Mouse (Mus musculus) hindbrain, embryonic 11.5 days (tissue): Measurements from ENCODE around the gene Kpna2. TPM values are rescaled to one million over a fixed set of nuclear protein-coding genes. Genes with fewer than 3 reads are reported as not detected.
A peak's percentile ranks its signal among the peaks of the same experiment; 100 is the strongest.
"Not testable (repeated sequence)": the region's sequence is repeated elsewhere in the genome, so short reads cannot be mapped to it uniquely, and the experiment has no call there.

Experiments
- ATAC-seq: fragments of 200-750 bp; cut with Nextera tagmentation; 2 replicates; pipeline ENCODE4 v1.8.0; 2017; ENCODE audit warnings: mild to moderate bottlenecking, moderate TSS enrichment, moderate library complexity; ENCODE audit not compliant: low FRiP score
- DNase-seq: peaks from one replicate; pipeline ENCODE4 v3.0.0-alpha.2; 2015; ENCODE audit warnings: low spot score
- H3K27ac ChIP-seq: fragments of 300-500 bp; sonication (generic); 2 replicates; pipeline ENCODE4 v1.5.1; 2014; ENCODE audit warnings: mild to moderate bottlenecking, low read depth, low read length
- H3K27me3 ChIP-seq: fragments of 300-500 bp; sonication (generic); 2 replicates; pipeline ENCODE4 v1.6.1; 2014; ENCODE audit warnings: mild to moderate bottlenecking, low read length, moderate library complexity, mixed read lengths; ENCODE audit not compliant: control insufficient read depth, insufficient read depth
- H3K36me3 ChIP-seq: fragments of 300-500 bp; sonication (generic); 2 replicates; pipeline ENCODE4 v1.6.1; 2014; ENCODE audit warnings: mild to moderate bottlenecking, low read length, moderate library complexity, mixed read lengths; ENCODE audit not compliant: control insufficient read depth, insufficient read depth
- H3K4me1 ChIP-seq: fragments of 300-500 bp; sonication (generic); replicated peaks from 2 replicates; pipeline ENCODE4 v1.6.1; 2014; ENCODE audit warnings: low read length, mixed read lengths; ENCODE audit not compliant: control insufficient read depth, insufficient read depth
- H3K4me2 ChIP-seq: fragments of 300-500 bp; sonication (generic); replicated peaks from 2 replicates; pipeline ENCODE4 v1.6.1; 2014; ENCODE audit warnings: mild to moderate bottlenecking, low read depth, low read length
- H3K4me3 ChIP-seq: fragments of 300-500 bp; sonication (generic); 2 replicates; pipeline ENCODE4 v1.5.1; 2014; ENCODE audit warnings: low read depth, low read length
- H3K9ac ChIP-seq: fragments of 300-500 bp; sonication (generic); 2 replicates; pipeline ENCODE4 v1.6.1; 2014; ENCODE audit warnings: low read depth, low read length
- H3K9me3 ChIP-seq: fragments of 300-500 bp; sonication (generic); 2 replicates; pipeline ENCODE4 v1.6.1; 2016; ENCODE audit warnings: low read length; ENCODE audit not compliant: control insufficient read depth
- WGBS: fragments of 180-500 bp; shearing (Covaris S2); extraction: QIAGEN DNeasy Blood & Tissue Kit; methylation state at CpG from one replicate; pipeline ENCODE4 v1.1.7; 2014; 5-methylcytosine and 5-hydroxymethylcytosine counted together
- polyA plus RNA-seq: library from polyadenylated mRNA; unstranded; fragments of >200 nt; fragmentation: Nextera tagmentation; extraction: Ambion mirVana; gene quantifications from 2 replicates; pipeline ENCODE4 v1.2.1, GENCODE M21; 2014

Kpna2 gene
- polyA plus RNA-seq, 1 experiment from 2014 or later, result 581 TPM

DNA sequence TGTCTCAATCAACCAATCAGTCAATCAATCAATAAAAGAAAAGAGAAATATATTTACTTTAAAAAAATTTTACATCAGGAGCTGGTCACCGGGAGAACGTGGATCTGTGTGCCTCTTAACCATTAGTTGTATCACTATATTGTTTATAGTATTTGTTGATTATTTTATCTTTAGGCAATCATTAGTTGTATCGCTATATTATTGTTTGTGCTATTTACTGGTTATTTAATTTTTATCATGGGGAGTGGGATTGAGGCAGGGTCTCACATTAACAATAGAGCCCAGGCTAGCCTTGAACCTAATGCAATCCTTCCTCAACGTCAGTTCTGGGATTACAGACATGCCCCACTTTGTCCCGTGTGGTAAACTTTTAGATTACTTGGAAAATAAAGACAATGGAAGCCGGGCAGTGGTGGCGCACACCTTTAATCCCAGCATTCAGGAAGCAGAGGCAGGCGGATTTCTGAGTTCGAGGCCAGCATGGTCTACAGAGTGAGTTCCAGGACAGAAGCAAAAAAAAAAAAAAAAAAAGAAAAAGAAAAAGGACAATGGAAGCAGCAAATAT is 690 bp upstream of the Kpna2 start:
- Histone ChIP-seq H3K9me3 (no peaks in the 10 kb centered on the region), H3K27me3 (no peaks in the 10 kb centered on the region), H3K9ac (peak overlapping the region; percentile 58; the same call in 1 of the 2 replicates), H3K4me3 (peak overlapping the region; percentile 28), H3K36me3 (peaks cover 3% of the 10 kb centered on the region; the same call in 1 of the 2 replicates), H3K27ac (0 out of 2 replicates have a peak overlapping the region, but pooled peaks have one; percentile 62), H3K4me2 (peak overlapping the region; percentile 45; the same call in 1 of the 2 replicates), H3K4me1 (no peaks in the 10 kb centered on the region; the same call in 1 of the 2 replicates)
- no peak for ATAC-seq
- 86% methylated on average over 9 of the region's 9 CpGs for WGBS
- DNase-seq, result no peak

DNA sequence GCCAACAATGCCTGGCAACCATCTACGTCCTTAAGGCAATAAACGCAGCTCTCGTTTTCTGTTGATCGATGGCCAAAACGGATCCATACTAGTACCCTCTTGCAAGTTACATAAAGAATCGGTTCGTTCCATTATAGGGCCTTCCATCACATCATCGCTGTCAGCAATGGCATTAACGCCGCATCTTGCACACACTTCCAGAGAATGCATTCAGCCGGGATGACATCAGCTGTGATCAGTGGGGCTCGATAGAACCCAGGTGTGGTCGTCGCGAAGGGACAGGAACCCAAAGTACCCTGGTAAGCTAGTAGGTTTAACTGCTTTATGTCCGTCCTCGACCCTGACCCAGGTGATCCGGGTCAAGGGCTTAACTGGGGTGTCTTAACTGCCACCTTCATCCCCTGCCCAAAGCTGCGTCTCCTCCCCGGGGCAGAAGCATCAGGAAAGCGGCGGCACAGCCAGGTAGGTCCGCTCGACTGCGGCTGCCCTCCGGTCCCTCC is 640 bp downstream of the Kpna2 start:
- H3K4me2 ChIP-seq, result peak overlapping the region; percentile 49
- peaks cover 3% of the 10 kb centered on the region; the same call in 1 of the 2 replicates for H3K36me3 ChIP-seq
- ATAC-seq (peak; percentile 48), DNase-seq (peak; percentile 62)
- H3K4me1 ChIP-seq, result no peaks in the 10 kb centered on the region; the same call in none of the 2 replicates
- no peaks in the 10 kb centered on the region for H3K27me3 ChIP-seq
- H3K4me3 ChIP-seq, result peak overlapping the region; percentile 98
- H3K9ac ChIP-seq, result peak overlapping the region; percentile 95
- H3K9me3 ChIP-seq, result no peaks in the 10 kb centered on the region
- H3K27ac ChIP-seq, result peak overlapping the region; percentile 86
- WGBS, result under 1% methylated on average over 25 of the region's 26 CpGs

DNA sequence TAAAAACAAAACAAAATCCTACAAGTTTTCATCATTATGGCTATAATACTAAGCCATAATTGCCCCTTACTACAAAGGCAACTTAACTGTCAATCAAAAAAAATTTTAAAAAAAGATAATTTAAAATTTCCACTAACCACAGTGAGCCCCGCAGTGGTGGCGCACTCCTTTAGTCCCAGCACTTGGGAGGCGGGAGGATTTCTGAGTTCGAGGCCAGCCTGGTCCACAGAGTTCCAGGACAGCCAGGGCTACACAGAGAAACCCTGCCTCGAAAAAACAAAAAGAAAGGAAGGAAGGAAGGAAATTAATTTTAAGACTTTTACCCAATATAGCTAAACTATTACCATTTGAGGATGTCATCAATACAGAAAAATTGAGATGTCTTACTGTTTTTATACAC is 1.4 kb downstream of the Kpna2 start:
- Histone ChIP-seq H3K27ac (0 out of 2 replicates have a peak overlapping the region, but pooled peaks have one; percentile 86), H3K9me3 (no peaks in the 10 kb centered on the region), H3K36me3 (peaks cover 6% of the 10 kb centered on the region; the same call in 1 of the 2 replicates), H3K9ac (peak overlapping the region; percentile 95), H3K4me1 (no peaks in the 10 kb centered on the region; the same call in none of the 2 replicates), H3K4me3 (peak overlapping the region; percentile 98), H3K4me2 (peak overlapping the region; percentile 49), H3K27me3 (no peaks in the 10 kb centered on the region)
- ATAC-seq (no peak), DNase-seq (no peak)
- 16% methylated on average over 5 of the region's 5 CpGs for WGBS

GRCm38 (mm10) chr11:106996492-106996891 is 2.8 kb downstream of the Kpna2 start:
- not testable (repeated sequence) for ATAC-seq, DNase-seq, H3K27ac ChIP-seq, H3K4me2 ChIP-seq, H3K27me3 ChIP-seq, H3K4me3 ChIP-seq, H3K4me1 ChIP-seq, H3K9ac ChIP-seq, H3K36me3 ChIP-seq, H3K9me3 ChIP-seq
- WGBS, result 98% methylated on average over 7 of the region's 7 CpGs

DNA sequence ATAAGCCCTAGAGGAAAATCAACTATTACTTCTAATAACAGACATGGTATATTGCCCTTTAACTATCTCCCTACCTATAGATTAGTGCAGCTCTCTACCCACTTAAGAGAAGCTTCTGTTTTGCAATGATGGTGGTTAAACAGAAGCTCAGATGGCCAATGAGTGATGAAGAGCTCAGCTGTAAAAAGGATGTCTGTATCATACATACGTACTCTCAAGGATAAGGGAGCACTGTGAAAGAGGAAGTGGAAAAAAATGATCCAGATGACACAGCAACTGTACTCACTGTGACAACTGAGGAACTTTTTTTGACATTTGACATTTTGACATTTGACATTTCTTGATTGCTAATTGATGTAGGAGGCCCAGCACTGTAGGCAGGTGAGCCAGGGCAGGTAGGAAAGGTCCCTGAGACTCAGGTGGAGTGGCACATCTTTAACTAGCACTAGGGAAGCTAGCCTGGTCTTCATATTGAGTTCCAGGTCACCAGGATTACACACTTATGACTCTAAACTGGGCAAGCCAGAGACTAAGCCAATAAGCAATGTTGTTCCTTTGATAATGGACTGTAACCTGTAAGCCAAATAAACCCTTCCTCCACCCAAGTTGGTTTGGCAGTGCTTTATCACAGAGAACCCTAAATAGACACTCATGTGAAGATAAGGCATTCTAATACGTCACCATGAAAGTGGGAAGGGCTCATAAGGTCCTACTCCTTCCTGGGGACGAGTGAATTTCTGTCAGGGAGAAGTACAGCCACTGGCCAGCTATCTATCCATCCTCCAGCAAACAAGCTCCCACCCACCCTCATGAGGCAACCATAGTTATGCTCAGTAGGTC is 4.9 kb downstream of the Kpna2 start:
- Histone ChIP-seq H3K4me1 (no peaks in the 10 kb centered on the region; the same call in none of the 2 replicates), H3K9me3 (no peaks in the 10 kb centered on the region), H3K27ac (no peak overlapping the region), H3K36me3 (peaks cover 6% of the 10 kb centered on the region; the same call in 1 of the 2 replicates), H3K4me3 (no peak overlapping the region), H3K9ac (no peak overlapping the region), H3K4me2 (no peak overlapping the region), H3K27me3 (no peaks in the 10 kb centered on the region)
- WGBS, result 87% methylated on average over 3 of the region's 3 CpGs
- no peak for DNase-seq
- no peak for ATAC-seq

GRCm38 (mm10) chr11:106987384-106987783 is 12.0 kb downstream of the Kpna2 start:
- H3K4me2 ChIP-seq, result no peak overlapping the region
- H3K9me3 ChIP-seq, result no peaks in the 10 kb centered on the region
- H3K36me3 ChIP-seq, result peaks cover 6% of the 10 kb centered on the region; the same call in 1 of the 2 replicates
- H3K4me3 ChIP-seq, result no peak overlapping the region
- no peak for ATAC-seq
- DNase-seq, result no peak
- WGBS, result 94% methylated on average over 2 of the region's 2 CpGs
- H3K27ac ChIP-seq, result no peak overlapping the region
- H3K9ac ChIP-seq, result no peak overlapping the region
- H3K27me3 ChIP-seq, result no peaks in the 10 kb centered on the region
- no peaks in the 10 kb centered on the region for H3K4me1 ChIP-seq

- not testable (repeated sequence) for H3K9me3 ChIP-seq, H3K9ac ChIP-seq, H3K4me3 ChIP-seq, ATAC-seq, H3K27me3 ChIP-seq, DNase-seq, H3K4me1 ChIP-seq, H3K36me3 ChIP-seq, H3K27ac ChIP-seq, H3K4me2 ChIP-seq
- WGBS, result 91% methylated on average over 9 of the region's 9 CpGs
Measured at GRCm38 (mm10) chr11:106985979-106986604, 13.2 kb downstream of the Kpna2 start.

DNA sequence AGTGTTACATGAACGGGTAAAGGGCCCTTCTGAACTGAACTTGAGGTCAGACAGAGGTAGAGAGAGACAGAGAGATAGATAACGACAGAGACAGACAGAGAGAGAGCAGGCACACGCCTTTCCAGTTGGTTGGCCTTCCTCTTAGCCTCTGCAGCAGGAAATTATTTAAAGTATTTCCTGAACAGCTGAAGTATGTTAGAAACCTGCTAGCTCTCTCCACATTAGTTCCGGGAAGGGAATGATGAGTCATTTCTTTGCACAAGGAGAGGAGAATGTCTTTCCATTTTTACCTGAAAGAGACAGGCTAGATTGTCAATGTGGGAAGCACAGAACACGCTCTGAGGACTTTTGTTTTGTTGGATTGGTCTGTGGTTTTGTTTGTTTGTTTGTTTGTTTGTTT is 17.0 kb downstream of the Kpna2 start:
- DNase-seq (no peak), ATAC-seq (no peak)
- Histone ChIP-seq H3K27ac (no peak overlapping the region), H3K36me3 (no peaks in the 10 kb centered on the region), H3K4me2 (no peak overlapping the region), H3K9ac (no peak overlapping the region), H3K4me1 (no peaks in the 10 kb centered on the region), H3K27me3 (no peaks in the 10 kb centered on the region), H3K9me3 (no peaks in the 10 kb centered on the region), H3K4me3 (no peak overlapping the region)
- WGBS, result 62% methylated on average over 5 of the region's 5 CpGs
